Mouse (Mus musculus) effector memory CD4-positive, alpha-beta T cell, adult 5 months (primary cell): Measurements from ENCODE around the gene Acpp. TPM values are rescaled to one million over a fixed set of nuclear protein-coding genes. Genes with fewer than 3 reads are reported as not detected.

ENCODE experiments used
- polyA plus RNA-seq: library from polyadenylated mRNA; unstranded; fragments of 100-300 nt; shearing (Covaris generic); gene quantifications from one replicate; pipeline ENCODE4 v1.2.1, GENCODE M21; 2017

The Acpp gene
- 20.7 TPM for polyA plus RNA-seq

DNA sequence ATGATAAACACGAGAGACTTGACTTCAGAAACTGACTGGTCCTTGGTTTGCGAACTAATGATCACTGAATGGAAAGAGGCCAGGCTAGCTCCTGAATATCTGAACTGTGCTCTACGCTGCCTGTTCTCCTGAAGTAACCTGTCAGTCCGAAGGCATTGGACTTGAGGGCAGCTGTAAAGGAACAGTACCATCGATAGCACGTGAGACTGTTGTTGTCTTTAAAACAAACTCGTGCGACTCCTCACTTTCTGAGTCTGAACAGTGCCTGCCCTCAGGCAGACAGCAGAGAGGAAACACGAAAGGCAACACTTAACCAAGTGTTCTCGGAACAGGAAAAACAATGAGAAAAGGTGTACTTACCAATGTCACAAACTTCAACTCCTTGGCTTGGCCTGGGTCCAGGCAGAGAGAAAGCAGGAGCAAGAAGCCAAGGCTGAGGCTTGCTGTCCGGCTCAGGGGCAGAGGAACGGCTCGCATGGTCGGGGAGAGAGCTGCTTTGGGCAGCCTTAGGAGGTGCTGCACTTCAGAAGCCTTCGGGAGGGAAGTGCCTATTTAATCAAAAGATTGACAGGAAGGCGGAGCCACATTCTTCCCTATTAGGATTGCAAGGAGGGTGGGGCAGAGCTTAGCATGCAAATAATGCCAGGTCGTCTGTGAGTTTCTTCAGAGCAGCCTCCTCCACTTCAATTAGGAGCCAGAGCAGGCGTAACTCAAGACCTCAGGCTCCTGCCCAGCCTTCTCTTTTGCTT is at the start of gene Acpp:
Gene Acpp, minus strand, starts transcription at position 566 of the 749 bp plus-strand sequence.

GRCm38 (mm10) chr9:104262823-104263352 is 74.7 kb downstream of the Acpp start, which contains the start of gene Dnajc13:
Gene Dnajc13 (minus strand): TSS chr9:104262930.

Other genes with a start within 250 kb of the Acpp start
- gene Ackr4, start 210.8 kb downstream of the Acpp start, polyA plus RNA-seq = not detected
- 57.3 TPM for gene Dnajc13, start 74.8 kb downstream of the Acpp start, polyA plus RNA-seq
- not detected for gene Cpne4, start 209.5 kb upstream of the Acpp start, polyA plus RNA-seq